In genomic region chr3:69971482-69972097, GRCm38 (mm10) we compare ENCODE assay signal across 34 mouse cellular contexts. TPM values are rescaled to one million over a fixed set of nuclear protein-coding genes. Genes with fewer than 3 reads are reported as not detected.
DNase-seq lines count a peak whose midpoint lies in the region; ATAC-seq lines count a peak whose summit lies in the region.
"Had no signal": no experiment of that assay in that cellular context is flagged by ENCODE, and none has a peak within 500 bp of the region (broad histone marks: within the 10 kb centered on the region; RNA-seq: fewer than 3 reads in every experiment).

No protein-coding gene starts in this region.

- no peak overlapping the region for H3K9ac ChIP-seq in embryonic facial prominence, embryonic 14.5 days (ENCODE audit: low read depth, low read length)
- no peak overlapping the region for H3K9ac ChIP-seq in hindbrain, embryonic 16.5 days (ENCODE audit: low read depth, low read length)
- H3K9ac ChIP-seq in neural tube, embryonic 15.5 days (replicated peaks): no peak overlapping the region
- H3K9ac ChIP-seq: embryonic facial prominence, embryonic 15.5 days; hindbrain, embryonic 13.5 days; intestine, embryonic 15.5 days; limb, embryonic 13.5 days had no signal

- no peaks in the 10 kb centered on the region for H3K36me3 ChIP-seq in embryonic facial prominence, embryonic 14.5 days (ENCODE audit: control insufficient read depth, insufficient read depth, low read length)
- H3K36me3 ChIP-seq in embryonic facial prominence, embryonic 10.5 days (replicated peaks): no peaks in the 10 kb centered on the region
- no peaks in the 10 kb centered on the region for H3K36me3 ChIP-seq in hindbrain, embryonic 16.5 days (ENCODE audit: control insufficient read depth, insufficient read depth, low read length)
- H3K36me3 ChIP-seq in hindbrain, embryonic 10.5 days: no peaks in the 10 kb centered on the region
- H3K36me3 ChIP-seq in neural tube, embryonic 15.5 days: no peaks in the 10 kb centered on the region
- H3K36me3 ChIP-seq: embryonic facial prominence, embryonic 15.5 days; hindbrain, embryonic 13.5 days; intestine, embryonic 15.5 days; limb, embryonic 13.5 days had no signal

- no peaks in the 10 kb centered on the region for H3K4me1 ChIP-seq in embryonic facial prominence, embryonic 14.5 days (ENCODE audit: control insufficient read depth, insufficient read depth, low read length)
- H3K4me1 ChIP-seq in embryonic facial prominence, embryonic 10.5 days: no peaks in the 10 kb centered on the region
- no peaks in the 10 kb centered on the region for H3K4me1 ChIP-seq in hindbrain, embryonic 16.5 days (ENCODE audit: control insufficient read depth, insufficient read depth, low read depth, low read length)
- H3K4me1 ChIP-seq in hindbrain, embryonic 10.5 days (replicated peaks): no peaks in the 10 kb centered on the region
- no peaks in the 10 kb centered on the region for H3K4me1 ChIP-seq in neural tube, embryonic 15.5 days
- H3K4me1 ChIP-seq: embryonic facial prominence, embryonic 15.5 days; hindbrain, embryonic 13.5 days; intestine, embryonic 15.5 days had no signal

- 0 out of 2 replicates have a peak, but pooled peaks cover 1% of the 10 kb centered on the region for H3K9me3 ChIP-seq in embryonic facial prominence, embryonic 14.5 days (ENCODE audit: control insufficient read depth, low read length)
- H3K9me3 ChIP-seq in embryonic facial prominence, embryonic 10.5 days: no peaks in the 10 kb centered on the region
- H3K9me3 ChIP-seq in hindbrain, embryonic 16.5 days (ENCODE audit: control insufficient read depth, low read length): 0 out of 2 replicates have a peak, but pooled peaks cover under 1% of the 10 kb centered on the region
- no peaks in the 10 kb centered on the region for H3K9me3 ChIP-seq in hindbrain, embryonic 10.5 days
- H3K9me3 ChIP-seq in neural tube, embryonic 15.5 days (replicated peaks): no peaks in the 10 kb centered on the region
- H3K9me3 ChIP-seq: embryonic facial prominence, embryonic 15.5 days; hindbrain, embryonic 13.5 days; intestine, embryonic 15.5 days; limb, embryonic 13.5 days had no signal

- H3K4me3 ChIP-seq in embryonic facial prominence, embryonic 14.5 days (ENCODE audit: low read depth, low read length): no peak overlapping the region
- H3K4me3 ChIP-seq in embryonic facial prominence, embryonic 10.5 days: no peak overlapping the region
- no peak overlapping the region for H3K4me3 ChIP-seq in hindbrain, embryonic 16.5 days (ENCODE audit: low read length)
- no peak overlapping the region for H3K4me3 ChIP-seq in hindbrain, embryonic 10.5 days
- H3K4me3 ChIP-seq in neural tube, embryonic 15.5 days (replicated peaks): no peak overlapping the region
- H3K4me3 ChIP-seq: embryonic facial prominence, embryonic 15.5 days; hindbrain, embryonic 13.5 days; intestine, embryonic 15.5 days; limb, embryonic 13.5 days had no signal

- H3K27me3 ChIP-seq in embryonic facial prominence, embryonic 14.5 days (replicated peaks; ENCODE audit: control insufficient read depth, insufficient read depth, low read length): no peaks in the 10 kb centered on the region
- H3K27me3 ChIP-seq in embryonic facial prominence, embryonic 10.5 days (replicated peaks; ENCODE audit: low read depth, poor library complexity, severe bottlenecking): no peaks in the 10 kb centered on the region
- no peaks in the 10 kb centered on the region for H3K27me3 ChIP-seq in hindbrain, embryonic 16.5 days (replicated peaks; ENCODE audit: control insufficient read depth, insufficient read depth, low read length)
- no peaks in the 10 kb centered on the region for H3K27me3 ChIP-seq in hindbrain, embryonic 10.5 days (ENCODE audit: insufficient read depth, poor library complexity, severe bottlenecking)
- H3K27me3 ChIP-seq in neural tube, embryonic 15.5 days (replicated peaks): no peaks in the 10 kb centered on the region
- H3K27me3 ChIP-seq: CH12.LX; embryonic facial prominence, embryonic 15.5 days; hindbrain, embryonic 13.5 days; intestine, embryonic 15.5 days; limb, embryonic 13.5 days had no signal

- no peak for ATAC-seq in embryonic facial prominence, embryonic 14.5 days (ENCODE audit: low read depth)
- ATAC-seq in hindbrain, embryonic 16.5 days: 0 out of 2 replicates have a peak, but pooled peaks have one; percentile 37
- peak; percentile 28; the same call in 1 of the 2 replicates for ATAC-seq in neural tube, embryonic 15.5 days (ENCODE audit: low FRiP score)
- ATAC-seq: intestine, embryonic 15.5 days had no signal

- H3K27ac ChIP-seq in embryonic facial prominence, embryonic 14.5 days (replicated peaks; ENCODE audit: low read depth, low read length): no peak overlapping the region
- no peak overlapping the region for H3K27ac ChIP-seq in embryonic facial prominence, embryonic 10.5 days (replicated peaks)
- no peak overlapping the region for H3K27ac ChIP-seq in hindbrain, embryonic 16.5 days (ENCODE audit: low read depth, low read length)
- no peak overlapping the region for H3K27ac ChIP-seq in hindbrain, embryonic 10.5 days
- H3K27ac ChIP-seq in neural tube, embryonic 15.5 days (replicated peaks): no peak overlapping the region
- H3K27ac ChIP-seq: embryonic facial prominence, embryonic 15.5 days; hindbrain, embryonic 13.5 days; intestine, embryonic 15.5 days; kidney, postnatal 0 days; limb, embryonic 13.5 days had no signal

- 64% methylated on average over 6 of the region's 6 CpGs for WGBS in embryonic facial prominence, embryonic 14.5 days
- WGBS in embryonic facial prominence, embryonic 10.5 days: 79% methylated on average over 6 of the region's 6 CpGs
- WGBS in hindbrain, embryonic 16.5 days: 62% methylated on average over 6 of the region's 6 CpGs
- WGBS in hindbrain, embryonic 10.5 days: 88% methylated on average over 6 of the region's 6 CpGs
- 64% methylated on average over 6 of the region's 6 CpGs for WGBS in neural tube, embryonic 15.5 days

- H3K4me2 ChIP-seq in embryonic facial prominence, embryonic 14.5 days (ENCODE audit: low read depth, low read length): no peak overlapping the region
- H3K4me2 ChIP-seq in hindbrain, embryonic 16.5 days (ENCODE audit: low read length): no peak overlapping the region
- no peak overlapping the region for H3K4me2 ChIP-seq in neural tube, embryonic 15.5 days
- H3K4me2 ChIP-seq: embryonic facial prominence, embryonic 15.5 days; heart, embryonic 11.5 days; hindbrain, embryonic 13.5 days; intestine, embryonic 15.5 days; limb, embryonic 13.5 days; liver, embryonic 11.5 days had no signal

- peak; percentile 11 for DNase-seq in embryonic facial prominence, embryonic 14.5 days (ENCODE audit: low spot score)
- DNase-seq in embryonic facial prominence, embryonic 10.5 days (ENCODE audit: low spot score): no peak
- no peak for DNase-seq in hindbrain, embryonic 10.5 days (ENCODE audit: low spot score)
- DNase-seq in neural tube, embryonic 10.5 days (ENCODE audit: extremely low spot score, low spot score): no peak
- no peak for DNase-seq in MN1 (ENCODE audit: low spot score)
- DNase-seq in heart, adult 9 months (ENCODE audit: low spot score in 2 of 2): no peak
- DNase-seq: adrenal gland, adult 8-10 months; cerebellum, adult 18-20 months; gastrocnemius, postnatal 10 days; heart, adult 11 months; heart, postnatal 36 days; kidney, adult 2 months; kidney, postnatal 4 days; lung, postnatal 36 days; retina, postnatal 1 day; right cerebral cortex, postnatal 14 days had no signal

RNA-seq across cellular contexts. Expression of gene Otol1, which starts 35.8 kb away (rescaled TPM):
- 0.10 and 0.34 TPM in 2 replicates for polyA plus RNA-seq in embryonic facial prominence, embryonic 14.5 days (2014; fragmentation: Nextera tagmentation; extraction: Ambion mirVana)
- 0.23 TPM in 1 of 2 replicates, not detected in the other for polyA plus RNA-seq in embryonic facial prominence, embryonic 10.5 days (2016; fragmentation: Nextera tagmentation; extraction: Ambion mirVana)
- polyA plus RNA-seq in hindbrain, embryonic 16.5 days (2015; fragmentation: Nextera tagmentation; extraction: Ambion mirVana): 0.09 TPM in 2 replicates
- polyA plus RNA-seq in hindbrain, embryonic 10.5 days (2016; fragmentation: Nextera tagmentation; extraction: Ambion mirVana): 0.09 and 1.3 TPM in 2 replicates
- not detected in 2 replicates for polyA plus RNA-seq in neural tube, embryonic 15.5 days (2015; fragmentation: Nextera tagmentation; extraction: Ambion mirVana)
- polyA plus RNA-seq: C2C12; embryonic facial prominence, embryonic 15.5 days; heart, embryonic 11.5 days; heart, embryonic 16.5 days; intestine, embryonic 15.5 days; kidney, adult 2 months; kidney, postnatal 0 days; limb, embryonic 13.5 days; liver, embryonic 11.5 days; liver, embryonic 16.5 days; lung, embryonic 16.5 days; neural tube, embryonic 14.5 days; small intestine, adult 2 months; stomach, embryonic 14.5 days; testis, adult 2 months had no signal
